Mouse (Mus musculus): Measurements from ENCODE around the gene Fbxw8. TPM values are rescaled to one million over a fixed set of nuclear protein-coding genes. Genes with fewer than 3 reads are reported as not detected.

The Fbxw8 gene
- polyA plus RNA-seq, 1 experiment, result 20.9 TPM

- TF ChIP-seq CTCF (IDR thresholded peaks at IDR 0.05; ENCODE audit: borderline replicate concordance, control insufficient read depth, extremely low read depth, insufficient read depth, low read length, poor library complexity), result no peak
- TF ChIP-seq POLR2A (IDR thresholded peaks at IDR 0.05; ENCODE audit: control insufficient read depth, extremely low read depth, insufficient read depth, low read length, poor library complexity), result no peak
- Histone ChIP-seq H3K27me3 (ENCODE audit: control insufficient read depth, insufficient read depth, low read length) (peaks cover 29% of the 10 kb centered on the region), H3K4me3 (ENCODE audit: control insufficient read depth, insufficient read depth, low read length) (0 out of 2 replicates have a peak overlapping the region, but pooled peaks have one; percentile 39), H3K27ac (ENCODE audit: control insufficient read depth, insufficient read depth, low read length) (no peak overlapping the region), H3K36me3 (ENCODE audit: control insufficient read depth, insufficient read depth, low read length) (no peaks in the 10 kb centered on the region), H3K4me1 (replicated peaks; ENCODE audit: control insufficient read depth, insufficient read depth, low read length) (peaks cover 17% of the 10 kb centered on the region)
- no peak for DNase-seq
- under 1% methylated on average over 35 of the region's 36 CpGs for WGBS
Observed at GRCm38 (mm10) chr5:118171665-118172064, 16.4 kb upstream of the Fbxw8 start.

- Histone ChIP-seq H3K27ac (ENCODE audit: control insufficient read depth, insufficient read depth, low read length) (no peak overlapping the region), H3K36me3 (ENCODE audit: control insufficient read depth, insufficient read depth, low read length) (no peaks in the 10 kb centered on the region), H3K27me3 (ENCODE audit: control insufficient read depth, insufficient read depth, low read length) (peaks cover 29% of the 10 kb centered on the region), H3K4me1 (replicated peaks; ENCODE audit: control insufficient read depth, insufficient read depth, low read length) (peaks cover 17% of the 10 kb centered on the region), H3K4me3 (ENCODE audit: control insufficient read depth, insufficient read depth, low read length) (no peak overlapping the region)
- 3% methylated on average over 25 of the region's 25 CpGs for WGBS
- peak; percentile 33 for DNase-seq
- TF ChIP-seq CTCF (IDR thresholded peaks at IDR 0.05; ENCODE audit: borderline replicate concordance, control insufficient read depth, extremely low read depth, insufficient read depth, low read length, poor library complexity) (no peak), POLR2A (IDR thresholded peaks at IDR 0.05; ENCODE audit: control insufficient read depth, extremely low read depth, insufficient read depth, low read length, poor library complexity) (no peak)
Observed at GRCm38 (mm10) chr5:118170888-118171529, 15.7 kb upstream of the Fbxw8 start.

GRCm38 (mm10) chr5:118169222-118170221 lies 14.3 kb upstream of the Fbxw8 start:
- Histone ChIP-seq H3K27me3 (ENCODE audit: control insufficient read depth, insufficient read depth, low read length) (peaks cover 29% of the 10 kb centered on the region), H3K36me3 (ENCODE audit: control insufficient read depth, insufficient read depth, low read length) (no peaks in the 10 kb centered on the region), H3K4me3 (ENCODE audit: control insufficient read depth, insufficient read depth, low read length) (no peak overlapping the region), H3K4me1 (replicated peaks; ENCODE audit: control insufficient read depth, insufficient read depth, low read length) (peaks cover 17% of the 10 kb centered on the region), H3K27ac (ENCODE audit: control insufficient read depth, insufficient read depth, low read length) (no peak overlapping the region)
- TF ChIP-seq CTCF (IDR thresholded peaks at IDR 0.05; ENCODE audit: borderline replicate concordance, control insufficient read depth, extremely low read depth, insufficient read depth, low read length, poor library complexity), result no peak
- no peak for TF ChIP-seq POLR2A (IDR thresholded peaks at IDR 0.05; ENCODE audit: control insufficient read depth, extremely low read depth, insufficient read depth, low read length, poor library complexity)
- WGBS, result 9% methylated on average over 117 of the region's 117 CpGs
- peak; percentile 33 for DNase-seq

GRCm38 (mm10) chr5:118167561-118167995 lies 12.3 kb upstream of the Fbxw8 start:
- TF ChIP-seq CTCF (IDR thresholded peaks at IDR 0.05; ENCODE audit: borderline replicate concordance, control insufficient read depth, extremely low read depth, insufficient read depth, low read length, poor library complexity), result no peak
- no peak for TF ChIP-seq POLR2A (IDR thresholded peaks at IDR 0.05; ENCODE audit: control insufficient read depth, extremely low read depth, insufficient read depth, low read length, poor library complexity)
- no peaks in the 10 kb centered on the region for H3K36me3 ChIP-seq (ENCODE audit: control insufficient read depth, insufficient read depth, low read length)
- H3K4me3 ChIP-seq (ENCODE audit: control insufficient read depth, insufficient read depth, low read length), result no peak overlapping the region
- H3K4me1 ChIP-seq (replicated peaks; ENCODE audit: control insufficient read depth, insufficient read depth, low read length), result peaks cover 17% of the 10 kb centered on the region
- 78% methylated on average over 8 of the region's 8 CpGs for WGBS
- peaks cover 20% of the 10 kb centered on the region for H3K27me3 ChIP-seq (ENCODE audit: control insufficient read depth, insufficient read depth, low read length)
- no peak overlapping the region for H3K27ac ChIP-seq (ENCODE audit: control insufficient read depth, insufficient read depth, low read length)
- no peak for DNase-seq

GRCm38 (mm10) chr5:118165462-118165861 lies 10.2 kb upstream of the Fbxw8 start:
- no peak for TF ChIP-seq POLR2A (IDR thresholded peaks at IDR 0.05; ENCODE audit: control insufficient read depth, extremely low read depth, insufficient read depth, low read length, poor library complexity)
- no peak for TF ChIP-seq CTCF (IDR thresholded peaks at IDR 0.05; ENCODE audit: borderline replicate concordance, control insufficient read depth, extremely low read depth, insufficient read depth, low read length, poor library complexity)

GRCm38 (mm10) chr5:118164581-118164980 lies 9.3 kb upstream of the Fbxw8 start, which contains the start of gene Hrk:
Hrk (plus strand) TSS chr5:118164648.
- Histone ChIP-seq H3K4me1 (replicated peaks; ENCODE audit: control insufficient read depth, insufficient read depth, low read length) (peaks cover 4% of the 10 kb centered on the region; the same call in 1 of the 2 replicates), H3K27ac (ENCODE audit: control insufficient read depth, insufficient read depth, low read length) (no peak within 1 kb of the TSS), H3K36me3 (ENCODE audit: control insufficient read depth, insufficient read depth, low read length) (no peaks in the 10 kb centered on the region), H3K27me3 (ENCODE audit: control insufficient read depth, insufficient read depth, low read length) (peaks cover 10% of the 10 kb centered on the region), H3K4me3 (ENCODE audit: control insufficient read depth, insufficient read depth, low read length) (no peak within 1 kb of the TSS)
- WGBS, result 75% methylated on average over 12 of the region's 12 CpGs
- DNase-seq, result no peak
- TF ChIP-seq CTCF (IDR thresholded peaks at IDR 0.05; ENCODE audit: borderline replicate concordance, control insufficient read depth, extremely low read depth, insufficient read depth, low read length, poor library complexity) (no peak), POLR2A (IDR thresholded peaks at IDR 0.05; ENCODE audit: control insufficient read depth, extremely low read depth, insufficient read depth, low read length, poor library complexity) (no peak)

More at GRCm38 (mm10) chr5:118165462-118165861, 10.2 kb upstream of the Fbxw8 start:
- H3K4me1 ChIP-seq (replicated peaks; ENCODE audit: control insufficient read depth, insufficient read depth, low read length), result peaks cover 11% of the 10 kb centered on the region
- H3K4me3 ChIP-seq (ENCODE audit: control insufficient read depth, insufficient read depth, low read length), result no peak overlapping the region
- no peak overlapping the region for H3K27ac ChIP-seq (ENCODE audit: control insufficient read depth, insufficient read depth, low read length)
- peaks cover 10% of the 10 kb centered on the region for H3K27me3 ChIP-seq (ENCODE audit: control insufficient read depth, insufficient read depth, low read length)
- DNase-seq, result no peak
- no peaks in the 10 kb centered on the region for H3K36me3 ChIP-seq (ENCODE audit: control insufficient read depth, insufficient read depth, low read length)
